Mouse (Mus musculus) stomach, postnatal 0 days (tissue): ENCODE data around the gene Lrmda. TPM values are rescaled to one million over a fixed set of nuclear protein-coding genes. Genes with fewer than 3 reads are reported as not detected.

Experiments used
- ATAC-seq: fragments of 200-750 bp; cut with Nextera tagmentation; 2 replicates; pipeline ENCODE4 v1.8.0; 2017; ENCODE audit not compliant: low FRiP score, low TSS enrichment
- DNase-seq: peaks from one replicate; pipeline ENCODE4 v3.0.0-alpha.2; 2016; ENCODE audit warnings: low spot score
- H3K27ac ChIP-seq: fragments of 300-500 bp; sonication (generic); replicated peaks from 2 replicates; pipeline ENCODE4 v1.5.1; 2014; ENCODE audit warnings: mild to moderate bottlenecking, control low read depth
- H3K27me3 ChIP-seq: fragments of 300-500 bp; sonication (generic); 2 replicates; pipeline ENCODE4 v1.6.1; 2014; ENCODE audit warnings: low read length; ENCODE audit not compliant: control insufficient read depth, insufficient read depth
- H3K36me3 ChIP-seq: fragments of 300-500 bp; sonication (generic); 2 replicates; pipeline ENCODE4 v1.6.1; 2014; ENCODE audit warnings: low read length, mixed read lengths; ENCODE audit not compliant: control insufficient read depth, insufficient read depth
- H3K4me1 ChIP-seq: fragments of 300-500 bp; sonication (generic); replicated peaks from 2 replicates; pipeline ENCODE4 v1.6.1; 2014; ENCODE audit warnings: antibody characterized with exemption; ENCODE audit not compliant: control insufficient read depth, insufficient read depth
- H3K4me2 ChIP-seq: fragments of 300-500 bp; sonication (generic); replicated peaks from 2 replicates; pipeline ENCODE4 v1.6.1; 2014; ENCODE audit warnings: low read depth, mild to moderate bottlenecking, control low read depth, moderate library complexity
- H3K4me3 ChIP-seq: fragments of 300-500 bp; sonication (generic); 2 replicates; pipeline ENCODE4 v1.5.1; 2014; ENCODE audit warnings: low read depth, low read length, control low read depth
- H3K9ac ChIP-seq: fragments of 300-500 bp; sonication (generic); 2 replicates; pipeline ENCODE4 v1.6.1; 2014; ENCODE audit warnings: mild to moderate bottlenecking, low read length, control low read depth, mixed read lengths
- H3K9me3 ChIP-seq: fragments of 300-500 bp; sonication (generic); 2 replicates; pipeline ENCODE4 v1.6.1; 2016; ENCODE audit warnings: low read length; ENCODE audit not compliant: control insufficient read depth
- CTCF ChIP-seq: IDR thresholded peaks from 2 replicates; pipeline ENCODE4 v1.5.1; 2016; ENCODE audit warnings: antibody characterized with exemption, low read depth, mild to moderate bottlenecking, moderate library complexity
- EP300 ChIP-seq: optimal IDR thresholded peaks from 2 replicates; pipeline ENCODE3; 2016; ENCODE audit warnings: antibody characterized with exemption
- WGBS: fragments of 180-500 bp; shearing (Covaris S2); extraction: QIAGEN DNeasy Blood & Tissue Kit; methylation state at CpG from one replicate; pipeline ENCODE4 v1.1.7; 2014; 5-methylcytosine and 5-hydroxymethylcytosine counted together
- polyA plus RNA-seq: library from polyadenylated mRNA; unstranded; fragments of >200 nt; fragmentation: Nextera tagmentation; extraction: Ambion mirVana; gene quantifications from 2 replicates; pipeline ENCODE4 v1.2.1, GENCODE M21; 2015

Lrmda gene
- polyA plus RNA-seq, 1 experiment from 2014 or later: 0.39 TPM

- Histone ChIP-seq H3K9ac (no peak overlapping the region), H3K36me3 (no peaks in the 10 kb centered on the region), H3K4me2 (no peak overlapping the region), H3K4me1 (no peaks in the 10 kb centered on the region), H3K9me3 (no peaks in the 10 kb centered on the region), H3K4me3 (no peak overlapping the region), H3K27me3 (no peaks in the 10 kb centered on the region), H3K27ac (no peak overlapping the region)
- ATAC-seq (no peak), DNase-seq (no peak)
- TF ChIP-seq EP300: no peak
- TF ChIP-seq CTCF: no peak
- 66% methylated on average over 3 of the region's 3 CpGs for WGBS
These were observed 514.0 kb downstream of the Lrmda start for GRCm38 (mm10) chr14:22533501-22533900.

GRCm38 (mm10) chr14:22545887-22546675 lies 526.6 kb downstream of the Lrmda start:
- 48% methylated on average over 8 of the region's 8 CpGs for WGBS
- H3K9me3 ChIP-seq: no peaks in the 10 kb centered on the region
- no peak overlapping the region for H3K27ac ChIP-seq
- no peaks in the 10 kb centered on the region for H3K4me1 ChIP-seq
- no peak for TF ChIP-seq CTCF
- no peak for TF ChIP-seq EP300
- H3K27me3 ChIP-seq: no peaks in the 10 kb centered on the region
- H3K4me3 ChIP-seq: no peak overlapping the region
- DNase-seq: no peak
- no peak overlapping the region for H3K4me2 ChIP-seq
- no peak for ATAC-seq
- H3K36me3 ChIP-seq: no peaks in the 10 kb centered on the region
- no peak overlapping the region for H3K9ac ChIP-seq

GRCm38 (mm10) chr14:22546676-22546984 lies 527.1 kb downstream of the Lrmda start:
- TF ChIP-seq CTCF: no peak
- TF ChIP-seq EP300: no peak
- no peak overlapping the region for H3K4me3 ChIP-seq
- DNase-seq: no peak
- H3K4me1 ChIP-seq: no peaks in the 10 kb centered on the region
- H3K27me3 ChIP-seq: no peaks in the 10 kb centered on the region
- no peak overlapping the region for H3K4me2 ChIP-seq
- ATAC-seq: no peak
- H3K27ac ChIP-seq: no peak overlapping the region
- WGBS: 62% methylated on average over 4 of the region's 4 CpGs
- H3K9me3 ChIP-seq: no peaks in the 10 kb centered on the region
- H3K9ac ChIP-seq: no peak overlapping the region
- no peaks in the 10 kb centered on the region for H3K36me3 ChIP-seq

- ATAC-seq: no peak
- WGBS: 55% methylated on average over 2 of the region's 2 CpGs
These were observed 528.8 kb downstream of the Lrmda start for GRCm38 (mm10) chr14:22548286-22548685.

DNA sequence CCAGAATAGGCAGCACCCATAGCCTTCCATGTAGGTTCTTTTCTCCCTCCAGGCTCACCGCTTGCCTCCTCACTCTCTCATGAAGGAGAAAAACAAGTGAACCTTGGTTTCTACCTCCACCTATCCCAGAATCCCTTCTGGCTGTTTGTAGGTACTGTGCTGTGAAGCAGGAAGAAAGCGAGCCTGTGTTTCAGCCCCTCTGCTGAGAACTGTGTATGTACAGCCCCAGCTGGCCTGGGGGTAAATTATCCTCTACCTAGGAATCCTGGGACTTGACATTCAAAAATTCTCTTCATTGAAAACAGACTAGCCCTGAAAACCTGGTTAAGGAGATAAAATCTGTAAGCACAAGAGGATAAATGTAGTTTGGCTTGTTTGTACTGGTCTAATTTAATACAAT lies 529.7 kb downstream of the Lrmda start:
- no peaks in the 10 kb centered on the region for H3K27me3 ChIP-seq
- H3K9ac ChIP-seq: no peak overlapping the region
- no peak overlapping the region for H3K4me3 ChIP-seq
- DNase-seq: no peak
- no peak for ATAC-seq
- no peaks in the 10 kb centered on the region for H3K4me1 ChIP-seq
- H3K9me3 ChIP-seq: no peaks in the 10 kb centered on the region
- no peaks in the 10 kb centered on the region for H3K36me3 ChIP-seq
- 90% methylated on average over 2 of the region's 2 CpGs for WGBS
- no peak overlapping the region for H3K4me2 ChIP-seq
- TF ChIP-seq EP300 (no peak), CTCF (no peak)
- H3K27ac ChIP-seq: no peak overlapping the region

More at GRCm38 (mm10) chr14:22548286-22548685, 528.8 kb downstream of the Lrmda start:
- no peak overlapping the region for H3K4me2 ChIP-seq
- H3K9me3 ChIP-seq: no peaks in the 10 kb centered on the region
- H3K9ac ChIP-seq: no peak overlapping the region
- H3K4me1 ChIP-seq: no peaks in the 10 kb centered on the region
- H3K27me3 ChIP-seq: no peaks in the 10 kb centered on the region
- DNase-seq: no peak
- no peak overlapping the region for H3K27ac ChIP-seq
- H3K4me3 ChIP-seq: no peak overlapping the region
- TF ChIP-seq EP300 (no peak), CTCF (no peak)
- H3K36me3 ChIP-seq: no peaks in the 10 kb centered on the region

DNA sequence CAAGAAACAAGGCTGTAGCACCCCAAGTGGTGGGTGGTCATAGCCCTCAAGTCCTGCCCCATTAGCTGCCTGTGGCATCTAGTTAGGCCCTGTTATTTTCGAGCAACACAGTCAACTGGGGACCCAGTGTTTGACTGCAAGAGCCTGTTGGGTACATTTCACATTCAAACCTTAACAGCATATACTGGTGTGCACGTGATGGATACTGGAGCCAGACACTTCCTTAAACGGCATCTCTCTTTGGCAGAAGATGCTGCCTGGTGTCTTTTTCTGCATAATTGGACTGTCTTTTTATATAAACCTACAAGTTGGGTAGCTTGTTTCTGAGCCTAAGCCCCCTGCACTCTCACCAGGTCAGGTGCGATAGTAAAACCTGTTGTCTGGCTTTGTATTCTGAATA lies 532.8 kb downstream of the Lrmda start:
- Histone ChIP-seq H3K27ac (no peak overlapping the region), H3K4me2 (no peak overlapping the region), H3K9me3 (no peaks in the 10 kb centered on the region), H3K27me3 (no peaks in the 10 kb centered on the region), H3K4me3 (no peak overlapping the region), H3K36me3 (no peaks in the 10 kb centered on the region), H3K4me1 (no peaks in the 10 kb centered on the region), H3K9ac (no peak overlapping the region)
- TF ChIP-seq CTCF: no peak; the same call in 1 of the 2 replicates
- no peak for TF ChIP-seq EP300
- no peak for DNase-seq
- 76% methylated on average over 4 of the region's 4 CpGs for WGBS
- no peak for ATAC-seq
